Mouse (Mus musculus): Measurements from ENCODE around the gene Nosip. TPM values are rescaled to one million over a fixed set of nuclear protein-coding genes. Genes with fewer than 3 reads are reported as not detected.

Nosip gene
- polyA plus RNA-seq, 1 experiment = 86.5 TPM

- DNase-seq (ENCODE audit: extremely low spot score in 1 of 2, low spot score in 1 of 2) = no peak
Measured at GRCm38 (mm10) chr7:45033722-45034359, 28.4 kb upstream of the Nosip start.

DNA sequence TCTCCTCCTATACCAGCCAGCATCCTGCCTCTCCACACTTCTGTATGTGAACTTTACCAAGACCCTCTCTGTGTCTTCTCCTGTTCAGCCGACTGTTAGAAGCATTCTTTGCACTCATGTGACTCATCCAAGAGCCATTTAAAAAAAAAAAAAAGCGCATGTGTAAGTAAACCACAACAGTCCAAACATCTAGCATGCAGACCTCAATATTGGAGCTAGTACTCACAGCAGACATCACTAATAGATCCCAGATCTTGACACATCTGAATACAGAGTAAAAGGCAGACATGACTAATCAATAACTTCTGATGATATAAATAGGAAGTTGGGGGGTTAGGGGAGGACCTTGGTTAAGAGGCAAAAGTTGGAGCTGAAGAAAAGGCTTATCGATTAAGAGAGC, 26.6 kb upstream of the Nosip start:
- no peak for DNase-seq (ENCODE audit: extremely low spot score in 1 of 2, low spot score in 1 of 2)

DNA sequence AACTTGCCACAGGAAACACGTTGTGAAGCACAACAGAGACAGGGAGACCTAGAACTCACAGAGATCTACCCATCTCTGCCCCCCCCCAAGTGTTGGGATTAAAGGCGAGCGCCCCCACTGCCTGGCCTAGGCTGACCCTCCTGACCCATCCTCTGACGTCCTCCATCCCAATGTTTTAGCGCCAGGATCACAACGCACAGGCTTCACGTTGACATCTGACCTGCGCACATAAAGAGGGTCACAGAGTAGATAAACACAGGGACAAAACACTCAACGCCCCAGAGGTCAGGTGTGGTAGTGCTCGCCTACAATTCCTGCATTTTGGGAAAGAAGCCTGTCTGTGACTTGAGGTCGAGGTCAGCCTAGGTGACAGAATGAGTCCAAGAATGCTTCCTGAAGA, 25.5 kb upstream of the Nosip start:
- DNase-seq (ENCODE audit: extremely low spot score in 1 of 2, low spot score in 1 of 2) = no peak

GRCm38 (mm10) chr7:45037720-45038361, 24.4 kb upstream of the Nosip start:
- no peak for DNase-seq (ENCODE audit: extremely low spot score in 1 of 2, low spot score in 1 of 2)

- no peak for DNase-seq (ENCODE audit: extremely low spot score in 1 of 2, low spot score in 1 of 2)
Measured at GRCm38 (mm10) chr7:45038411-45038810, 23.8 kb upstream of the Nosip start.

DNA sequence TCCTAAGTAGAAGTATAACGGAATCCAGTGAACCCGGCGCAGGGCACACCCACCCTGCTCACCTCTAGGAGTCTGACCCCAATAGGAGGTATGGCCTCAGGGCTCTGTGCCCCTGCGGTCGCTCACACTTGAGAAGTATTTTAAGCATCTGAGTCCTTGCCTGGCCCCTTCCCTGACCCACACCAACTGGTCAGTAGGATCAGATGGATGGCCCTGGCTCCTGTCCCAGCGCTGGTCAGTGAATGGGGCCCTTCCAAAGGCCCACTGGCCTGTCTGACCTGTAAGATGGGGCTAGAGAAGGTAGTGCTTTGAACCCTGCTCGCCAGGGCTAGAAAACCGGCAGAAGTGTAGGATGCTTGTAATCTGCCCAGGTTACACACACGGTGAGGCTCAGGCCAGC, 21.4 kb upstream of the Nosip start:
- no peak for DNase-seq (ENCODE audit: extremely low spot score in 1 of 2, low spot score in 1 of 2)

- no peak for DNase-seq (ENCODE audit: extremely low spot score in 1 of 2, low spot score in 1 of 2)
Measured at GRCm38 (mm10) chr7:45043307-45043706, 18.9 kb upstream of the Nosip start.

- no peak for DNase-seq (ENCODE audit: extremely low spot score in 1 of 2, low spot score in 1 of 2)
Measured at GRCm38 (mm10) chr7:45045741-45046140, 16.5 kb upstream of the Nosip start.

- DNase-seq (ENCODE audit: extremely low spot score in 1 of 2, low spot score in 1 of 2) = no peak
Measured at GRCm38 (mm10) chr7:45046853-45047350, 15.3 kb upstream of the Nosip start.

GRCm38 (mm10) chr7:45047491-45047890, 14.7 kb upstream of the Nosip start:
- no peak for DNase-seq (ENCODE audit: extremely low spot score in 1 of 2, low spot score in 1 of 2)

DNA sequence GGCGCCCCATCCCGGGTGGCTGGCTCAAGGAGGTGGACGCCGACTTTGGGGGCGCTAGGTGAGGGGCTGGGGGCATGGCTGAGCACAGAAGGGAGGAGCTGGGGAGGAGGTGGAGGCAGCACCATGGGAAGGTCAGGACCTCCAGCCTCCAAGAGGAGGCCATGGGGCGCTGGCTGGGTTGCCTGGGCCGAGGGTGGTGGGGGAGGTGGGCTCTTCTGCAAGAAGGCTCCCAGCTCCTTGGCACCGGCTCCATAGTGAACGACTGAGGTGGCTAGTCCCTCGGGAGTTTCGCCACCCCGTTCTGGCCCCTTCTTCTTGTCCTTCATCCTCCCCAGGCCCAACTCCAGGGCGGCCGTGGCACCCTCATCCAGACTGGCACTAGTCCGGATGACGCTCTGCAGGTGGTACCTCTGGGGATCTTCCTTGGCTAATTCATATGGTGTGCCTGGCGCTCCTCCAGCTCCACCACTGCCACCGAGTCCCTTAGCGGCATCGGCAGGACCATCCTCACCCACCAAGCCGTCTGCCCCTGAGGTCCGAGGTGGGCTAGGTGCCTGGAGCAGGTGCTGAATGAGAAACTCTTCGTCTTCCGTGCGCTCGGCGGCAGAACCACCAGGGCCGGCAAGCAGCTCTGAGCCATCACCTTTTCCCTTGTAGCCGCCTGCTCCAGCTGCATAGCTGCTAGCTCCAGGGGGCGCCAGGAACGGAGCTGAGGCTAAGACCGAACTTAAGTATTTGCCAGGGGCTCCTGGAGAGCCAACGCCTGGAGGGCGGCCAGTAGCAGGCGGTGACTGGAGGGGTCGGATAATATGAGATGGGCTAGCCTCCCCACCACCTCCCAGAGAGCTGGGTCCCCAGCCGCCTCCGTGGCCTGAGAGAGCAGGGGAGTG, 14.0 kb upstream of the Nosip start:
- no peak for DNase-seq (ENCODE audit: extremely low spot score in 1 of 2, low spot score in 1 of 2)

DNA sequence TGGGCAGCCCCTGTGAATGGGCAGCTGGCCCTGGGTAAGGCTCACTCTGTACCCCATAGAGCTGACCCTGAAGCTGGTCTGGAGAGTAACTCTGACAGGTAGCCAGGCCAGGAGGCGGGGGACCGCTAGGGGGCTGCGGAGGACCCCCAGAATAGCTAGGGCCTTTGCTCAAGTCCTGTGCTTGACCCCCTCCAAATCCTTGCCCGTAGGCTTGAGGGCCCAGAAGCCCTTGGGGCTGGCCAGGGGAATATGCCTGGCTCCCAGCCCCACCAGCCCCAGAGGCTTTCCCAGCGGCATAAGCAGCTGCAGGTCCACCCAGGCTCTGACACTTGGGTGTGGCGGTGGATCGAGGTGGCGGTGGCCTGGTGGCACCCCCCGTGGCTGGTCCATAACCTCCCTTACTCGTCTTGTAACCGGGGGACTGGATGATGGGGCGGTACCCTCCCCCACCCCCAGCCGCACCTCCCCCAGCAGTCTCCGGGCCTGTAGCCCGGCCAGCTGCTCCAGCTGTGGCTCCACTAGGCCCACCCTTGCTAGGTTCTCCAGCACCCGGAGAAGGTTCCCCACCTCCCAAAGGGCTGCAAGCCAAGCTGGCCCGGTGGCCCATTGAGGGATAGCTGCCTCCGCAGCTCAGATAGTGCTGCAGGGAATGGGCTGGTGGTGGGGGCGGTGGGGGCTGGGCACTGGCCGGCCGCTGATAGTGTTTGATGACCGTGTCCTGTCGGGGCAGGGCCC, 13.1 kb upstream of the Nosip start:
- DNase-seq (ENCODE audit: extremely low spot score in 1 of 2, low spot score in 1 of 2) = no peak

- peak; percentile 78 to 79 for DNase-seq (ENCODE audit: extremely low spot score in 1 of 2, low spot score in 1 of 2)
Measured at GRCm38 (mm10) chr7:45050945-45051600, 11.2 kb upstream of the Nosip start.

DNA sequence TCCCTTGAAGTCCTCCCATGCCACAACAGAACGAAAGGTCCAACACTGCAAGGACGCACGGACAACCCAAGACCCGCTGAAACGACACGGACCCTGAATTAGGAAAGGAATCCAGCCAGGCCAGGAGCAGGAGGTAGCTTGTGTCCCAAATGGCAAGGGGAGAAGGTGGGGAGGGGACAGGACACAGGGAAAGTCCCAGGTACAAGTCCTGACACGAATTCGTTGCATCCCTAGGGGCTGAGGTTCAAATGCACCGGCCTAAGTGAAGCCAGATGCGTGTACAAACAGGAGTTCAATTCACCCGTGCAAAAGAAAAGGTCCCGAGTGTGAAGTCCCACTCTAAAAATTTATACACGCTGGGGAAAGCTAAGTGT, 10.6 kb upstream of the Nosip start:
- DNase-seq (ENCODE audit: extremely low spot score in 1 of 2, low spot score in 1 of 2) = no peak

GRCm38 (mm10) chr7:45052181-45052861, 9.9 kb upstream of the Nosip start:
- peak in 1 of 2 experiments; percentile 59 for DNase-seq (ENCODE audit: extremely low spot score in 1 of 2, low spot score in 1 of 2)

DNA sequence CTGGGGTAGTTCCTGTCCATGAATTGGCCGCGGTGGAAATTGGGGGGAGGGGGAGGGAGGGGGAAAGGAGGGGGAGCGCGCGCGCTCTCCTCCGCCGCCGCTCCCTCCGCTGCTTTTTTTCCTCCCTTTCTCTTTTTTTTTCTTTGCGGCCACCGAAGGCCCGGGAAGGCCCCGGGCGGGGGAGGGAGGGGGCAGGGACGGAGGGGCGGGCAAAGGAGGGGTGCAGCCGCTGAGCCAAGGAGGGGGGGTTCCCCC, 9.4 kb upstream of the Nosip start, which contains the start of gene Prr12:
Gene Prr12, minus strand, starts transcription at position 20 of the 255 bp plus-strand sequence.
- DNase-seq (ENCODE audit: extremely low spot score in 1 of 2, low spot score in 1 of 2) = no peak

DNA sequence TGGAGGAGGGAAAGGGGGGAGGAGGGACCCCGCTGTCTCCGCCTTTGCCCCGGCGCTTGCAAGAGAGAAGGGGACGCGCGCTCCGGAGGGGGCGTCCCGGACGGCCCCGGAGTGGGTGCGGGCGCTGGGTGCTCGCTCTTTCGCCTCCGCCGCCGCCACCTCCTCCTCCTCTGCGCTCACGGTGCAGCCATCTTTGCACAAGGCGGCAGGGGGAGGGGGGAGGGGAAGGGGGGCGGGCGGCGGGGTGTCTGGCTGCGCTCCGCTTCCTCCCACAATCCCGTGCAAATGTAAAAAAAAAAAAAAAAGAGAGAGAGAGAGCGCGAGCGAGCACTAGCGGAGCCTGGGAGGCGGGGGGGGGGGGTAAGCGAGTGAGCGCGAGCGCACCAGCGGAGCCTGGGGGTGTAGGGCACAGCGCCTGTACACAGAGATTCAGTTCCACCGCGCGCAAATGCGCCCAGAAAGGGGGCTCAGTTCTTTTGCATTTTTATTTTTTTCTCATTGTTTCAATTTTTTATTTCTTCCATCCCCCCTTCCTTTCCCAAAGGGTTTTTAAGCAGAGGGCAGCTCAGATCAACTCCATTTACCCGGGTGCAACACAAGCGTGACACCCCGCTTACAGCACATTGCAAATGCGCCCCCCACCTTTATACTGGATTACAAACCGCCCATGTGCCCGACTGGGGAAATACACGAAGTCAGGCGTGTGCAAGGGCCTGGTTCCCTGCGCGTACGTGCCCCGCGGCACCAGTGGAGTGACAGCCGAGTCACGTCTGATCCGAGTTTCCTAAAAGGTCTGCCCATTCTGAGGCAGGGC, 8.9 kb upstream of the Nosip start:
- DNase-seq (ENCODE audit: extremely low spot score in 1 of 2, low spot score in 1 of 2) = peak in 1 of 2 experiments; percentile 64

- DNase-seq (ENCODE audit: extremely low spot score in 1 of 2, low spot score in 1 of 2) = peak; percentile 94 to 96
Measured at GRCm38 (mm10) chr7:45053931-45054510, 8.2 kb upstream of the Nosip start.
